Mouse (Mus musculus): ENCODE results near the gene Maff.

Gene Maff

GRCm38 (mm10) chr15:79346051-79346793, at the start of gene Maff:
Gene Maff, plus strand, starts transcription at chr15:79346621.
- in situ Hi-C loops (cut with MboI, MseI): no loop called here

- in situ Hi-C loops (cut with MboI, MseI): no loop called here
Measured at GRCm38 (mm10) chr15:79298553-79298952, 47.9 kb upstream of the Maff start.

GRCm38 (mm10) chr15:79299563-79300155, 46.8 kb upstream of the Maff start:
- in situ Hi-C loops (cut with MboI, MseI): no loop called here

- in situ Hi-C loops (cut with MboI, MseI): no loop called here
Measured at GRCm38 (mm10) chr15:79303725-79304124, 42.7 kb upstream of the Maff start.

GRCm38 (mm10) chr15:79304832-79305231, 41.6 kb upstream of the Maff start:
- in situ Hi-C loops (cut with MboI, MseI): no loop called here

GRCm38 (mm10) chr15:79306043-79306637, 40.3 kb upstream of the Maff start:
- in situ Hi-C loops (cut with MboI, MseI): no loop called here

- in situ Hi-C loops (cut with MboI, MseI): no loop called here
Measured at GRCm38 (mm10) chr15:79307861-79308260, 38.6 kb upstream of the Maff start.

- in situ Hi-C loops (cut with MboI, MseI): no loop called here
Measured at GRCm38 (mm10) chr15:79313848-79314369, 32.5 kb upstream of the Maff start.

GRCm38 (mm10) chr15:79321733-79322190, 24.7 kb upstream of the Maff start:
- in situ Hi-C loops (cut with MboI, MseI): no loop called here

GRCm38 (mm10) chr15:79322281-79322990, 24.0 kb upstream of the Maff start:
- in situ Hi-C loops (cut with MboI, MseI): no loop called here

- in situ Hi-C loops (cut with MboI, MseI): no loop called here
Measured at GRCm38 (mm10) chr15:79322991-79323790, 23.2 kb upstream of the Maff start.

GRCm38 (mm10) chr15:79323791-79324155, 22.6 kb upstream of the Maff start:
- in situ Hi-C loops (cut with MboI, MseI): no loop called here

GRCm38 (mm10) chr15:79324373-79324772, 22.0 kb upstream of the Maff start:
- in situ Hi-C loops (cut with MboI, MseI): no loop called here

- in situ Hi-C loops (cut with MboI, MseI): no loop called here
Measured at GRCm38 (mm10) chr15:79325742-79326141, 20.7 kb upstream of the Maff start.

- in situ Hi-C loops (cut with MboI, MseI): no loop called here
Measured at GRCm38 (mm10) chr15:79326264-79326663, 20.2 kb upstream of the Maff start.

GRCm38 (mm10) chr15:79326971-79327961, 19.2 kb upstream of the Maff start:
- in situ Hi-C loops (cut with MboI, MseI): no loop called here

GRCm38 (mm10) chr15:79328058-79328938, 18.1 kb upstream of the Maff start, which contains the start of gene Pla2g6:
Gene Pla2g6, minus strand, starts transcription at chr15:79328390.
- in situ Hi-C loops (cut with MboI, MseI): no loop called here

- in situ Hi-C loops (cut with MboI, MseI): no loop called here
Measured at GRCm38 (mm10) chr15:79328939-79329275, 17.5 kb upstream of the Maff start.

Data from T-helper 1 cell (primary cell).